Mouse (Mus musculus) stomach, postnatal 0 days (tissue): ENCODE results near the gene Rabgap1l.

Experiments
- CTCF ChIP-seq: IDR thresholded peaks from 2 replicates; pipeline ENCODE4 v1.5.1; 2016; ENCODE audit warnings: antibody characterized with exemption, low read depth, mild to moderate bottlenecking, moderate library complexity
- EP300 ChIP-seq: optimal IDR thresholded peaks from 2 replicates; pipeline ENCODE3; 2016; ENCODE audit warnings: antibody characterized with exemption

- TF ChIP-seq EP300 (no peak), CTCF (no peak)
These were observed 514.9 kb downstream of the Rabgap1l start for GRCm38 (mm10) chr1:160277940-160278682.
